Mouse (Mus musculus): Measurements from ENCODE around the gene Chst11. TPM values are rescaled to one million over a fixed set of nuclear protein-coding genes. Genes with fewer than 3 reads are reported as not detected.
A peak's percentile ranks its signal among the peaks of the same experiment; 100 is the strongest.

Chst11 gene
- polyA plus RNA-seq, 1 experiment from 2014 or later = 0.99 TPM

DNA sequence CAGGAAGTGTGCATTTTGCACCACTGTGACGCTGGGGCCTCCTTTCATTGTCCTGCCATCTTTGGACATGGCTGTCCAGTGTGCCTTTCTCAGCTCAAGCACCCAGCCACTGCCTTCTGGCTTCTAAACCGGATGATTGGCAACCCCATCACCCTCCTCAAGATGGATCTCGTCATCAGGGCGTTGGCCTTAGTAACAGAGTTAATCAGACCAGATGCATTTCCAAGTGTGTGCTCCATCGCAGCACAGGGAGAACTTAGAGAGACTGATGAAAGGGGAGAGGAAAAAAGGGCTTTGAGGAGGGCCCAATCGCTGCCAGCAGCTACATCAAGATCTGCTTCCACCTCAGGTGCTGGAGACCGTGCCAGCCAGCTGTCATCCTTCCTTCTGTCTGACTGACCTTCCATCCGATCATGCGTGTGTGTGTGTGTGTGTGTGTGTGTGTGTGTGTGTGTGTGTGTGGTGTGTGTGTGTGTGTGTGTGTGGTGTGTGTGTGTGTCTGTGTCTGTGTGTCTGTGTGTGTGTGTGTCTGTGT, 179.7 kb downstream of the Chst11 start:
- H3K27me3 ChIP-seq (ENCODE audit: poor library complexity, severe bottlenecking) = no peaks in the 10 kb centered on the region
- peaks cover 26% of the 10 kb centered on the region for H3K4me1 ChIP-seq
- H3K9me3 ChIP-seq = no peaks in the 10 kb centered on the region
- DNase-seq (ENCODE audit: extremely low spot score, low spot score) = no peak
- 87% methylated on average over 9 of the region's 9 CpGs for WGBS
- H3K4me3 ChIP-seq = no peak overlapping the region
- 0 out of 2 replicates have a peak overlapping the region, but pooled peaks have one; percentile 26 for H3K27ac ChIP-seq
- no peaks in the 10 kb centered on the region for H3K36me3 ChIP-seq (replicated peaks)

DNA sequence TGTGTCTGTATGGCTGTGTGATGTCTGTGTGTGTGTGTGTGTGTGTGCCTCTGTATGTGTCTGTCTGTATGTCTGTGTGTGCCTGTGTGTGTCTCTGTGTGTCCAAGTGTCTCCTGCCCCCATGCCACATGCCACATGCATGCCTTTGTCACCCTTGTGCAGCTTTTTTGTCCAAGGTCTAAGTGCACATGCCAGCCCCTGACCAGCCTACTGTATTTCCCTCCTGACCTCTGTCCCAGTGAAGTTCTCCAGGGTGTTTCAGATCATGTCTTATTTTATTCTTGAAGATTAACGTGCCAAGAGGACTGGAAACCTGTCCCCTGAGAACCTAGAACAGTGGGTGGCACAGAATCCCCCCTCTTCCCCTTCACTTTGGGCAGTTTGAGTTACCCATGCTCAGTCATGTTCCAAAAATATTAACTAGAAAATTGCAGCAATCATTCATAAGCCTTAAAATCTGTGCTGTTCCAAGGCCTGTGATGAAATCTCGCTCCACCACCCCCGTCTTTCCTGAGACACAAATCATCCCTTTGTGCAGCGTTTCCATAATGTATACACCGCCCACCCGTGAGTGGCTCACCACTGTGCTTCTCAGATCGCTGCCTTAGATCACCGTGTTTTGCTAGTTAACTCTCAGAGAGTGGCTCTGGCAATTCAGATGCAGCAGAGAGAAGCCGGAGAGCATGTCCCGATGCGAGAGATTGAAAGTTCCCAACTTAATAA, 180.4 kb downstream of the Chst11 start:
- Histone ChIP-seq H3K27me3 (ENCODE audit: poor library complexity, severe bottlenecking) (no peaks in the 10 kb centered on the region), H3K4me3 (no peak overlapping the region), H3K27ac (no peak overlapping the region), H3K4me1 (peaks cover 26% of the 10 kb centered on the region), H3K36me3 (replicated peaks) (no peaks in the 10 kb centered on the region), H3K9me3 (no peaks in the 10 kb centered on the region)
- no peak for DNase-seq (ENCODE audit: extremely low spot score, low spot score)
- 82% methylated on average over 11 of the region's 11 CpGs for WGBS

DNA sequence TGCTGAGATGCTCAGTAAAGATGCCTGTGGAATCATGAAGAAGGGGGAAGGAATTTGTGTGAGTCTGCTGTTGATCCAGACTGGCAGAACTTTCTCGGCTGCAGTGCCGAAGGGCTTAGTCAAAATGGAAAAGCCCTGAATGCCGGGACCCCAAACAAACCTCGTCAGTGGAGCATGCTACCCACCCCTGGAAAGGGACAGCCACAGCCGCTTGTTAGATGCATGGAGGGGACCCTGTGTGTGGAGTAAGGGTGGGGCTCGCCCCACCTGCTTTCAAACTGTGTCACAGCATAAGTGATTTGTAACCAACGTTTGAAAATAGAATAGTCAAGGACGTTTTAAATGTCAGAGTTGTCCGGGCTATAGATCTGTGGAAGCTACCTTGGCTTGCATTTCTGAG, 181.0 kb downstream of the Chst11 start:
- Histone ChIP-seq H3K36me3 (replicated peaks) (no peaks in the 10 kb centered on the region), H3K4me1 (peaks cover 26% of the 10 kb centered on the region), H3K27ac (no peak overlapping the region), H3K9me3 (no peaks in the 10 kb centered on the region), H3K4me3 (no peak overlapping the region), H3K27me3 (ENCODE audit: poor library complexity, severe bottlenecking) (no peaks in the 10 kb centered on the region)
- WGBS = 88% methylated on average over 9 of the region's 9 CpGs
- DNase-seq (ENCODE audit: extremely low spot score, low spot score) = no peak

- WGBS = 91% methylated on average over 6 of the region's 6 CpGs
- Histone ChIP-seq H3K36me3 (replicated peaks) (no peaks in the 10 kb centered on the region), H3K9me3 (no peaks in the 10 kb centered on the region), H3K27ac (0 out of 2 replicates have a peak overlapping the region, but pooled peaks have one; percentile 4), H3K4me1 (peaks cover 15% of the 10 kb centered on the region), H3K4me3 (no peak overlapping the region), H3K27me3 (ENCODE audit: poor library complexity, severe bottlenecking) (no peaks in the 10 kb centered on the region)
- DNase-seq (ENCODE audit: extremely low spot score, low spot score) = no peak
Measured at GRCm38 (mm10) chr10:83167492-83167891, 182.2 kb downstream of the Chst11 start.

GRCm38 (mm10) chr10:83168303-83169056, 183.2 kb downstream of the Chst11 start:
- Histone ChIP-seq H3K27me3 (ENCODE audit: poor library complexity, severe bottlenecking) (no peaks in the 10 kb centered on the region), H3K36me3 (replicated peaks) (no peaks in the 10 kb centered on the region), H3K27ac (no peak overlapping the region), H3K9me3 (no peaks in the 10 kb centered on the region), H3K4me1 (peaks cover 14% of the 10 kb centered on the region), H3K4me3 (no peak overlapping the region)
- WGBS = 87% methylated on average over 11 of the region's 11 CpGs
- DNase-seq (ENCODE audit: extremely low spot score, low spot score) = no peak

GRCm38 (mm10) chr10:83169554-83169953, 184.3 kb downstream of the Chst11 start:
- H3K36me3 ChIP-seq (replicated peaks) = no peaks in the 10 kb centered on the region
- 83% methylated on average over 6 of the region's 6 CpGs for WGBS
- H3K4me1 ChIP-seq = peaks cover 14% of the 10 kb centered on the region
- H3K9me3 ChIP-seq = no peaks in the 10 kb centered on the region
- H3K27me3 ChIP-seq (ENCODE audit: poor library complexity, severe bottlenecking) = no peaks in the 10 kb centered on the region
- DNase-seq (ENCODE audit: extremely low spot score, low spot score) = no peak
- no peak overlapping the region for H3K4me3 ChIP-seq
- H3K27ac ChIP-seq = no peak overlapping the region

GRCm38 (mm10) chr10:83178151-83178550, 192.9 kb downstream of the Chst11 start:
- no peaks in the 10 kb centered on the region for H3K36me3 ChIP-seq (replicated peaks)
- H3K9me3 ChIP-seq = no peaks in the 10 kb centered on the region
- no peak for DNase-seq (ENCODE audit: extremely low spot score, low spot score)
- H3K4me3 ChIP-seq = no peak overlapping the region
- no peak overlapping the region for H3K27ac ChIP-seq
- H3K27me3 ChIP-seq (ENCODE audit: poor library complexity, severe bottlenecking) = no peaks in the 10 kb centered on the region
- 87% methylated on average over 5 of the region's 5 CpGs for WGBS
- H3K4me1 ChIP-seq = peaks cover 10% of the 10 kb centered on the region

GRCm38 (mm10) chr10:83178661-83179060, 193.4 kb downstream of the Chst11 start:
- DNase-seq (ENCODE audit: extremely low spot score, low spot score) = no peak
- H3K9me3 ChIP-seq = no peaks in the 10 kb centered on the region
- 100% methylated on average over 1 of the region's 1 CpGs for WGBS
- H3K36me3 ChIP-seq (replicated peaks) = no peaks in the 10 kb centered on the region
- no peak overlapping the region for H3K4me3 ChIP-seq
- H3K27ac ChIP-seq = no peak overlapping the region
- H3K4me1 ChIP-seq = peaks cover 12% of the 10 kb centered on the region
- H3K27me3 ChIP-seq (ENCODE audit: poor library complexity, severe bottlenecking) = no peaks in the 10 kb centered on the region

- Histone ChIP-seq H3K27ac (no peak overlapping the region), H3K36me3 (replicated peaks) (no peaks in the 10 kb centered on the region), H3K4me3 (no peak overlapping the region), H3K9me3 (no peaks in the 10 kb centered on the region), H3K27me3 (ENCODE audit: poor library complexity, severe bottlenecking) (no peaks in the 10 kb centered on the region), H3K4me1 (peaks cover 22% of the 10 kb centered on the region)
- 79% methylated on average over 15 of the region's 15 CpGs for WGBS
- no peak for DNase-seq (ENCODE audit: extremely low spot score, low spot score)
Measured at GRCm38 (mm10) chr10:83181831-83182572, 196.7 kb downstream of the Chst11 start.

- H3K9me3 ChIP-seq = no peaks in the 10 kb centered on the region
- H3K4me1 ChIP-seq = peaks cover 22% of the 10 kb centered on the region
- no peak overlapping the region for H3K27ac ChIP-seq
- peak; percentile 66 for DNase-seq (ENCODE audit: extremely low spot score, low spot score)
- H3K36me3 ChIP-seq (replicated peaks) = no peaks in the 10 kb centered on the region
- WGBS = 31% methylated on average over 8 of the region's 8 CpGs
- no peaks in the 10 kb centered on the region for H3K27me3 ChIP-seq (ENCODE audit: poor library complexity, severe bottlenecking)
- no peak overlapping the region for H3K4me3 ChIP-seq
Measured at GRCm38 (mm10) chr10:83182573-83182960, 197.3 kb downstream of the Chst11 start.

DNA sequence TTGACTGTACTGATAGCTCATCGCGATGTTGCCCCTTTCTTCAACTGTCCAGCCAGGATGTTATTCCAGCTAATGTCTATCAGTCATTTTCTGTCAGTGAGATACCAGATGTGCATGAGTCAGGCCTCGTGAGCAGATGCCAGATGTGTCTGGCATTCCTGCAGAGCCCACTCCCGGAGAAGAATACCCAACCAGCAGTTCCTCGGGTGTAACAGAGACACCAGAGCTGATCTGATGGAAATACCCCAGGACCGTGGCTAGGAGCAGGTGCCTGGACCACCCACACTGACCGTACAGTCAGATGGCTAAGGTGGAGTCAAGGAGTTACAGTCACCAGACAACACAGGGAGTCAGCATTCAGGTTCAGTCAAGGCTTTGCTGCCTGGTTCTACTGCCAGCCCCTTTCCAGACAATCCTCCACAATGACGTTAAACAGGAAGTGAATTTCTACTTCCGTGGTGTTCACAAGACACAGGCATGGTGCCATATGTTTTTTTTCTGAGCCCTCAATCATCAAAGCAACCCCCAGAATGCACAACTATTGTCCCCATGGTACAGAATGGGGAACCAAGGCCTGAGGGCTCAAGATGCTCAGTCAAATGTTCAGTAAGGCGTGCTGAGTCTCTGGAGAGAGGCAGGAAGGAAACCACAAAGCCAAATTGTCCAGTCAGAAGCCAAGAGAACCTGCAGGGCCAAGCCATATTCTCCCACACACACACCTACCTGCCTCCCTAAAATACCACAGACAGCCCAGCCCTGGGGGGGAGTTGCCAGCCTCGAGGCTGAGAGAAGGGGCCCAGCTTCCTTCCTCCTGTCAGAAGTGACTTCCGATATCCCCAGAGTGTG, 198.6 kb downstream of the Chst11 start:
- H3K27me3 ChIP-seq (ENCODE audit: poor library complexity, severe bottlenecking) = no peaks in the 10 kb centered on the region
- 81% methylated on average over 12 of the region's 12 CpGs for WGBS

More for the DNA sequence above, 198.6 kb downstream of the Chst11 start:
- no peak for DNase-seq (ENCODE audit: extremely low spot score, low spot score)
- Histone ChIP-seq H3K9me3 (no peaks in the 10 kb centered on the region), H3K27ac (peak overlapping the region; percentile 25; the same call in 1 of the 2 replicates), H3K36me3 (replicated peaks) (no peaks in the 10 kb centered on the region), H3K4me1 (peaks cover 22% of the 10 kb centered on the region), H3K4me3 (no peak overlapping the region)
